Mouse (Mus musculus): Measurements from ENCODE around the gene Stxbp6. TPM values are rescaled to one million over a fixed set of nuclear protein-coding genes. Genes with fewer than 3 reads are reported as not detected.

Stxbp6 gene
- polyA plus RNA-seq, 1 experiment from 2014 or later, result 7.5 TPM

DNA sequence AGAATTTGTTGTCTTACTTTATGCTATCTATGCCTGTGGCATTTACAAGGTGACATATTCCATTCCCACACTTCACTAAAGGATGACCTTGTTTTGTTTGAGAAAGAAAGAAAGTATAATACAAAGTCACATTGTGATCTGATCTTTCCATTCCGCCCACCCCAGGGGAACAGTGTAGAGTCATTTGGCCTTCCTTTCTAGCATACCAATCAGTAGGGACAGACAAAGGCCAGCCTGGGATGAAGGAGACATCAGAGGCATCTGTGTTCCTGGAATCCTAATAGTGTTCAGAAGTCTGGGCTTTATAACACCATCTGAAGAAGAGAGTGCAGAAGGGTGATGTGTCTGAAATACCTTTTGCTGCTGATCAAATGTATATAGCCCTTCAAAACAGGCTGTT is 178.0 kb downstream of the Stxbp6 start:
- H3K4me1 ChIP-seq (replicated peaks), result no peaks in the 10 kb centered on the region
- ATAC-seq (ENCODE audit: low read depth), result no peak
- H3K4me2 ChIP-seq, result no peak overlapping the region
- WGBS, result 69% methylated on average over 1 of the region's 1 CpGs
- no peaks in the 10 kb centered on the region for H3K36me3 ChIP-seq
- no peaks in the 10 kb centered on the region for H3K9me3 ChIP-seq
- no peak overlapping the region for H3K9ac ChIP-seq
- no peak overlapping the region for H3K27ac ChIP-seq (replicated peaks)
- no peak overlapping the region for H3K4me3 ChIP-seq
- H3K27me3 ChIP-seq, result no peaks in the 10 kb centered on the region

DNA sequence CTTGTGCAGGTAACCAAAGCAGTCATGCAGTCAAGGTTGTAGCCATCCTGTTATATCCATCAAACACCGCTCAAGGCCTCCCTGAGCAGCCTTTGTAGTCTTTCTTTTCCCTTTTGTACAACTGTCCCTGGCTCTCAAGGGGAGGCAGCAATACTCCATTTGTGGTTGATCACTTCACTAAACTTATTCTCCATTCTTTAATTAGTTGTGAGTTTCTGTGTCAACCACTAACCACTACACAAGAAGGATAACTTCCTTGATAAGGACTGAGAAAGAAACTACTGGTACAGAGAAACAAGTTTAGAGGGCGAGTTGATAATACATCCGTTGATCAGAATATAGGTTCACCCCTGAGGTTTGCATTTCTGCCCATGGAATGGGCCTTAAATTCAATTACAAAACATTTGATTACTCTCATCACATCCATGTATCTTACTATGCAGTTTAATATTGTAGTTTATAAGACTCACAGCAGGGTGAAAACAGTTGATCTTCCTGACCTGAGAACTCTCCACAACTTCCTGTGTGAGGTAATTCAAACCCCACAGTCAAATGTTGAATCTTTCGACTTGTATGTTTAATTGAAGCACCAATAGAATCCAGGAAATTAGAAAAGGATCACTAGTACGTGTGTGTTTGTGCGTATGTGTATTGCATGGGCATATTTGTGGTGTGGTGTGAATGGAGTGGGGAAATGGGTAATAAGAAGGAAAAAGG is 184.7 kb downstream of the Stxbp6 start:
- ATAC-seq (ENCODE audit: low read depth), result no peak
- H3K27ac ChIP-seq (replicated peaks), result no peak overlapping the region
- WGBS, result 91% methylated on average over 6 of the region's 6 CpGs

GRCm38 (mm10) chr12:44886826-44887225 is 187.7 kb downstream of the Stxbp6 start:
- 41% methylated on average over 3 of the region's 3 CpGs for WGBS

More for the DNA sequence above, 184.7 kb downstream of the Stxbp6 start:
- H3K9me3 ChIP-seq, result no peaks in the 10 kb centered on the region
- H3K27me3 ChIP-seq, result no peaks in the 10 kb centered on the region
- no peaks in the 10 kb centered on the region for H3K4me1 ChIP-seq (replicated peaks)
- no peaks in the 10 kb centered on the region for H3K36me3 ChIP-seq
- H3K4me2 ChIP-seq, result no peak overlapping the region
- no peak overlapping the region for H3K9ac ChIP-seq
- H3K4me3 ChIP-seq, result no peak overlapping the region

DNA sequence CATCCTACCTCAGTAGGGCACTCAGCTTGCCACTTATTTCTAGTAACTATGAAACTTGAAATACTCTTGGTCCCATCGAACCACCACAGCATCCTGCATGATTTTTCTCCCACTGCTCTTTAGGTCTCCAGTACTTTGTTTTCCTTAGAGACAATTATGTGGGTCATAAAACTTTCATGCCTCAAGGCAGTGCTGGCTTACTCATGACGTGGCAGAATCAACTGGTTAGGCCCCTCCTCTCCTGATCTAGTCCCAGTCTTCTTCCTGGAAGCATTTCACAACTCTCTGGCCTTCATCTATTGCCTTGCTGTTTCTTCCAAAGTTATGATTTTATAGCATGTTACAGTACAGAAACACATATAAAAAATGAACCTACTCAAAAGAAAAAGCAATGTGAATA is 201.8 kb downstream of the Stxbp6 start:
- 47% methylated on average over 2 of the region's 2 CpGs for WGBS
- no peak overlapping the region for H3K4me2 ChIP-seq
- no peaks in the 10 kb centered on the region for H3K9me3 ChIP-seq

More at GRCm38 (mm10) chr12:44886826-44887225, 187.7 kb downstream of the Stxbp6 start:
- Histone ChIP-seq H3K27me3 (no peaks in the 10 kb centered on the region), H3K4me1 (replicated peaks) (no peaks in the 10 kb centered on the region), H3K9me3 (no peaks in the 10 kb centered on the region), H3K4me2 (no peak overlapping the region), H3K4me3 (no peak overlapping the region), H3K9ac (no peak overlapping the region), H3K36me3 (no peaks in the 10 kb centered on the region), H3K27ac (replicated peaks) (no peak overlapping the region)
- ATAC-seq (ENCODE audit: low read depth), result no peak

DNA sequence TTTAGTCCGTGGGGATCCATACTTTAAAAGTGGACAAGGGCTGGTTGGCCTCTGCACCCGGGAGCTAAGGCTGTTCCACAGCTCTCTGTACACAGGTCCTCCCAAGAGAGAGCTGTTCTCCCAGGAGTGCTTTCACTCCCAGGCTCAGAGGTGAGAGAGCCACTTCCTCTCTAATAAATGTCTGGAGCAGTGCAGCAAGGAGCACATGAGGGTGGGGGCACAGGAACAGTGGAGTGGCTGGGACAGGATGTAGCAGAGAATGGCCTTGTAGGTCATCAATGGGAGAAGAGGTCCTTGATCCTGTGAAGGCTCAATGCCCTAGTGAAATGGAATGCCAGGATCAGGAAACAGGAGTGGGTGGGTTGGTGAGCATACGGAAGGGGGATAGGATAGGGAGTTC is 209.1 kb downstream of the Stxbp6 start:
- Histone ChIP-seq H3K4me2 (no peak overlapping the region), H3K4me1 (replicated peaks) (no peaks in the 10 kb centered on the region), H3K36me3 (no peaks in the 10 kb centered on the region), H3K4me3 (no peak overlapping the region), H3K9me3 (no peaks in the 10 kb centered on the region), H3K27me3 (no peaks in the 10 kb centered on the region), H3K9ac (no peak overlapping the region), H3K27ac (replicated peaks) (no peak overlapping the region)
- ATAC-seq (ENCODE audit: low read depth), result no peak
- WGBS, result 82% methylated on average over 3 of the region's 3 CpGs

More for the DNA sequence above, 201.8 kb downstream of the Stxbp6 start:
- no peak for ATAC-seq (ENCODE audit: low read depth)
- no peaks in the 10 kb centered on the region for H3K4me1 ChIP-seq (replicated peaks)
- no peak overlapping the region for H3K27ac ChIP-seq (replicated peaks)
- no peaks in the 10 kb centered on the region for H3K27me3 ChIP-seq
- H3K4me3 ChIP-seq, result no peak overlapping the region
- no peak overlapping the region for H3K9ac ChIP-seq
- H3K36me3 ChIP-seq, result no peaks in the 10 kb centered on the region

GRCm38 (mm10) chr12:44859454-44859853 is 215.1 kb downstream of the Stxbp6 start:
- Histone ChIP-seq H3K4me2 (no peak overlapping the region), H3K9me3 (no peaks in the 10 kb centered on the region), H3K4me1 (replicated peaks) (peaks cover 4% of the 10 kb centered on the region), H3K27me3 (no peaks in the 10 kb centered on the region), H3K36me3 (no peaks in the 10 kb centered on the region), H3K9ac (no peak overlapping the region), H3K4me3 (no peak overlapping the region), H3K27ac (replicated peaks) (no peak overlapping the region)
- WGBS, result 49% methylated on average over 5 of the region's 5 CpGs
- no peak for ATAC-seq (ENCODE audit: low read depth)

DNA sequence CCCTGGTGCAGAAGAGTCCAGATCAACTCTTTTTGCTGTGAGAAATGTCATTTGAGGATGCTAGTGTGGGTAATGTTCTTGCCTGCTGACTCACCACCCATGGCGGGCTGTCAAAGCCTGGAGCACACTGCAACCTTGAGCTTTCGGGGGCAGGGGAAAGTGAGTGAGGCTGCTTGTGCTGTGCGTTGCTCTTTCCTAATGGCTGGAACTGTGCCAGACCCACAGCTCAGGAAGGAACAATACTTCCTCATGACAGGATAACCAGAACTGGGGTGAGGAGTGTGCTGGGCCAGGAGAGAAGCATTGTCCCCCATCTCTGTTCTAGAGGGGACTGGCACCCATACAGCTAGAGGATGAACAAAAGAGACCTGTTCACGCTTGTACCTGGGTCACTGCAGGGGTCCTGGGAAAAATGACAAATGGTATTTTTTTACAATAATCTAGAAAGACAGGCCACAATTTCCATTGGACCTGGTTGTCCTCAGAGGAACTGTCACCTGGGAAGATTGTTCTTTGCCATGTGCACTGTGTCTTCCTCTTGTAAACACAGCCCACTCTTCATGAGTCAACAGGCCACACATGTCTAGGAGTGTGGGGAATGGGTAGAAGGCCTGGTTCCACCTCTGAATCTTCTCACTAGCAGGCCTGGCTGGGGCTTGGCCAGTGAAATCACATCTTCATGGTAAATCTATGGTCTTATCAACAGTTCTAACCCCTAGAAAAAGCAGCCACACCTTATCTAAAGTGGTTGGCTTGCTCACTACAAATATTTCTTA is 216.2 kb downstream of the Stxbp6 start:
- Histone ChIP-seq H3K4me1 (replicated peaks) (peaks cover 4% of the 10 kb centered on the region), H3K27me3 (no peaks in the 10 kb centered on the region), H3K9me3 (no peaks in the 10 kb centered on the region), H3K4me3 (no peak overlapping the region), H3K9ac (no peak overlapping the region), H3K4me2 (no peak overlapping the region), H3K27ac (replicated peaks) (no peak overlapping the region), H3K36me3 (no peaks in the 10 kb centered on the region)
- ATAC-seq (ENCODE audit: low read depth), result peak; percentile 61; the same call in 1 of the 2 replicates
- WGBS, result 38% methylated on average over 4 of the region's 4 CpGs

GRCm38 (mm10) chr12:44852024-44852423 is 222.5 kb downstream of the Stxbp6 start:
- H3K27ac ChIP-seq (replicated peaks), result no peak overlapping the region
- H3K4me2 ChIP-seq, result no peak overlapping the region
- H3K4me1 ChIP-seq (replicated peaks), result no peaks in the 10 kb centered on the region
- H3K27me3 ChIP-seq, result no peaks in the 10 kb centered on the region
- no peak overlapping the region for H3K9ac ChIP-seq
- no peak for ATAC-seq (ENCODE audit: low read depth)
- no peaks in the 10 kb centered on the region for H3K9me3 ChIP-seq
- no peaks in the 10 kb centered on the region for H3K36me3 ChIP-seq
- H3K4me3 ChIP-seq, result no peak overlapping the region
- WGBS, result 63% methylated on average over 1 of the region's 1 CpGs

- Histone ChIP-seq H3K36me3 (no peaks in the 10 kb centered on the region), H3K27me3 (no peaks in the 10 kb centered on the region), H3K4me2 (no peak overlapping the region), H3K4me3 (no peak overlapping the region), H3K9me3 (no peaks in the 10 kb centered on the region), H3K9ac (no peak overlapping the region), H3K27ac (replicated peaks) (no peak overlapping the region), H3K4me1 (replicated peaks) (no peaks in the 10 kb centered on the region)
- WGBS, result 75% methylated on average over 1 of the region's 1 CpGs
- no peak for ATAC-seq (ENCODE audit: low read depth)
Measured at GRCm38 (mm10) chr12:44850516-44850915, 224.0 kb downstream of the Stxbp6 start.

GRCm38 (mm10) chr12:44848483-44849221 is 225.9 kb downstream of the Stxbp6 start:
- Histone ChIP-seq H3K4me1 (replicated peaks) (no peaks in the 10 kb centered on the region), H3K4me3 (no peak overlapping the region), H3K9me3 (no peaks in the 10 kb centered on the region), H3K9ac (no peak overlapping the region), H3K27me3 (no peaks in the 10 kb centered on the region), H3K27ac (replicated peaks) (no peak overlapping the region), H3K4me2 (no peak overlapping the region), H3K36me3 (no peaks in the 10 kb centered on the region)
- 58% methylated on average over 3 of the region's 3 CpGs for WGBS
- 0 out of 2 replicates have a peak, but pooled peaks have one; percentile 47 for ATAC-seq (ENCODE audit: low read depth)

DNA sequence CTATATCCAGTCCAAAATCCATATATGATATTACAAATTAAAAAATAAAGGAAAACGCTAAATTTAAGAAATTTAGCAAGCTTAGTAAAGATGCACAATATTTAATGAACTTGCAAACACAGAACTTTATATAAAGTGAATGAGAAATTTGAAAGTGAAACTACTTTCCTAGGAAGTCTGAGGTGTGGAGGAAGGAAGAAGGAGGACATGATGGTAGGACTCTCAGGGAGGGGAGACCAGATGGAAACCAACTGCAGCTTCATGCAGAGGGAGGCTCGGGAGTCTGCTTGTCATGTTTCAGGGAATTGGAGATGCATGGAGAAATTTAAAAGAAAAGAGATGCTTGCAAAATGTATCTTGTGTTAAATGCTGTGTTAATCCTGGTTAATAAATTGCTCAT is 233.9 kb downstream of the Stxbp6 start:
- 52% methylated on average over 2 of the region's 2 CpGs for WGBS
- H3K36me3 ChIP-seq, result no peaks in the 10 kb centered on the region
- H3K4me1 ChIP-seq (replicated peaks), result peaks cover 25% of the 10 kb centered on the region
- no peak overlapping the region for H3K4me3 ChIP-seq
- H3K27ac ChIP-seq (replicated peaks), result no peak overlapping the region
- H3K4me2 ChIP-seq, result no peak overlapping the region; the same call in 1 of the 2 replicates
- no peak overlapping the region for H3K9ac ChIP-seq
- no peaks in the 10 kb centered on the region for H3K9me3 ChIP-seq
- no peak for ATAC-seq (ENCODE audit: low read depth)
- no peaks in the 10 kb centered on the region for H3K27me3 ChIP-seq

Measured in neural tube, embryonic 13.5 days (tissue).